Mouse (Mus musculus) ES-E14 (cell line): Measurements from ENCODE around the gene 1700001P01Rik. TPM values are rescaled to one million over a fixed set of nuclear protein-coding genes. Genes with fewer than 3 reads are reported as not detected.

ENCODE experiments used
- DNase-seq: peaks from one replicate; pipeline ENCODE4 v3.0.0-alpha.2; 2013; ENCODE audit warnings: low read depth, low spot score
- H3K27ac ChIP-seq: 2 replicates; pipeline ENCODE4 v1.5.1; 2012; ENCODE audit warnings: low read depth, mild to moderate bottlenecking, low read length, moderate library complexity, mixed read lengths; ENCODE audit not compliant: poor library complexity, insufficient read depth, severe bottlenecking
- H3K36me3 ChIP-seq: 2 replicates; pipeline ENCODE4 v1.6.1; 2012; ENCODE audit warnings: mild to moderate bottlenecking, low read length, moderate library complexity, mixed read lengths; ENCODE audit not compliant: control insufficient read depth, poor library complexity, insufficient read depth, severe bottlenecking
- H3K4me1 ChIP-seq, 2 experiments: fragments of 150-350 bp in 1 of 2; sonication (generic) in 1 of 2; 2 replicates each; pipeline ENCODE4 v1.6.1; 2012; ENCODE audit warnings: low read length in 2 of 2, mild to moderate bottlenecking in 1 of 2, mixed read lengths in 1 of 2; ENCODE audit not compliant: control insufficient read depth in 2 of 2, insufficient read depth in 2 of 2, poor library complexity in 1 of 2
- H3K4me3 ChIP-seq, 2 experiments: fragments of 150-350 bp in 1 of 2; sonication (generic) in 1 of 2; 2 replicates each; pipeline ENCODE4 v1.5.1; 2012; ENCODE audit warnings: low read length in 2 of 2, low read depth in 1 of 2, mild to moderate bottlenecking in 1 of 2, mixed read lengths in 1 of 2; ENCODE audit not compliant: insufficient read depth in 1 of 2, poor library complexity in 1 of 2, severe bottlenecking in 1 of 2
- H3K9ac ChIP-seq: 2 replicates; pipeline ENCODE4 v1.6.1; 2012; ENCODE audit warnings: low read depth, mild to moderate bottlenecking, low read length, mixed read lengths; ENCODE audit not compliant: poor library complexity, insufficient read depth, severe bottlenecking
- H3K9me3 ChIP-seq: fragments of 150-350 bp; sonication (generic); 2 replicates; pipeline ENCODE4 v1.6.1; 2012; ENCODE audit warnings: low read depth, mild to moderate bottlenecking, low read length; ENCODE audit not compliant: control insufficient read depth, insufficient read depth
- CHD2 ChIP-seq: IDR thresholded peaks from 2 replicates; pipeline ENCODE4 v1.6.1; 2014; ENCODE audit warnings: mild to moderate bottlenecking, low read depth, low read length, inconsistent platforms
- HCFC1 ChIP-seq: IDR thresholded peaks from 2 replicates; pipeline ENCODE4 v1.6.1; 2012; ENCODE audit warnings: low read length, inconsistent platforms, borderline replicate concordance; ENCODE audit not compliant: insufficient read depth
- MAFK ChIP-seq: IDR thresholded peaks from 2 replicates; pipeline ENCODE4 v1.6.1; 2014; ENCODE audit warnings: mild to moderate bottlenecking, low read depth, low read length, inconsistent platforms; ENCODE audit not compliant: insufficient read depth
- ZC3H11A ChIP-seq: IDR thresholded peaks from 2 replicates; pipeline ENCODE4 v1.6.1; 2012; ENCODE audit warnings: low read depth, mild to moderate bottlenecking, inconsistent platforms, low read length, borderline replicate concordance
- ZNF384 ChIP-seq: IDR thresholded peaks from 2 replicates; pipeline ENCODE4 v1.6.1; 2012; ENCODE audit warnings: low read depth, low read length, inconsistent platforms
- in situ Hi-C, 2 experiments: fragments of 600-800 bp; cut with MboI; formaldehyde crosslinking; loops; one replicate each; pipeline ENCODE4 v1.15.1; 2025; ENCODE audit warnings: low sequenced_read_pairs in 2 of 2, inconsistent platforms in 1 of 2; ENCODE audit not compliant: unreplicated experiment in 2 of 2
- total RNA-seq: library from RNA; depleted of rRNA; stranded (reverse); fragments of 300-350 nt; gene quantifications from 2 replicates; pipeline ENCODE4 v1.2.3, GENCODE M21; 2012; rRNA removed

1700001P01Rik gene
- total RNA-seq: 2.3 TPM in 2 replicates

GRCm38 (mm10) chr11:97775808-97776496 is at the start of gene 1700001P01Rik:
Gene 1700001P01Rik, minus strand, starts transcription at chr11:97775918.
- H3K27ac ChIP-seq: peak within 1 kb of the TSS; percentile 66
- no peak for DNase-seq
- TF ChIP-seq ZNF384 (no peak), ZC3H11A (no peak), CHD2 (no peak), HCFC1 (no peak), MAFK (no peak)

GRCm38 (mm10) chr11:97825295-97825694 is 49.6 kb upstream of the 1700001P01Rik start:
- Histone ChIP-seq H3K27ac (no peak overlapping the region), H3K36me3 (peaks cover 51% of the 10 kb centered on the region), H3K9me3 (no peaks in the 10 kb centered on the region), H3K4me3 (no peak overlapping the region), H3K4me1 (peaks cover 6 to 33% of the 10 kb centered on the region in 2 experiments; a peak in 3 of 4 replicates), H3K9ac (no peak overlapping the region)
- no peak for DNase-seq
- TF ChIP-seq ZNF384 (no peak), HCFC1 (no peak), ZC3H11A (no peak), MAFK (no peak), CHD2 (no peak)
- in situ Hi-C loops: no loop called here

More at GRCm38 (mm10) chr11:97775808-97776496, at the start of gene 1700001P01Rik:
- H3K4me3 ChIP-seq: peak within 1 kb of the TSS in 1 of 2 experiments; percentile 30; a peak in 3 of 4 replicates
- H3K9ac ChIP-seq: peak within 1 kb of the TSS; percentile 41; the same call in 1 of the 2 replicates
- in situ Hi-C loops: no loop called here
- H3K4me1 ChIP-seq: peaks cover 0 to 3% of the 10 kb centered on the region in 2 experiments; a peak in 1 of 4 replicates
- peaks cover 38% of the 10 kb centered on the region for H3K36me3 ChIP-seq
- H3K9me3 ChIP-seq: no peaks in the 10 kb centered on the region

DNA sequence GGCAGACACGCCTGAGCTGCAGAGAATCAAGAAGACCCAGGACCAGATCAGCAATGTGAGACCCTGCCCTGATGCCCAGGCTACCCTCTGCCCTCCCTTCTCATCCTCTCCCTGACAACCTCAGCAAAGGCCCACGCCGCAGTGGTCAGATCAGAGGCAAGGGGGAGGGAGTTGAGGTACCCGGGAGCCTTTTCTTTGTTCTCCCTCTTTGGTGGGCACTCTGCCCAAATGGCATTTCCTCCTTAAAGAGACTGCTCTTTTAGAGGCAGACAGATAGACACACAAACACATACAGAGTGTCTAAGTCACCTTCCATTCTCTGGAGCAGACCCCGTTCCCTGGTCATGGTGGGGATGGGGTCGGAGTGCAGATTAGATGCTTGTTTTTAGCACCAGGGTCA is 49.2 kb upstream of the 1700001P01Rik start:
- Histone ChIP-seq H3K9me3 (no peaks in the 10 kb centered on the region), H3K4me3 (no peak overlapping the region), H3K9ac (no peak overlapping the region), H3K27ac (no peak overlapping the region), H3K36me3 (peaks cover 50% of the 10 kb centered on the region), H3K4me1 (peaks cover 6 to 30% of the 10 kb centered on the region in 2 experiments; a peak in 3 of 4 replicates)
- TF ChIP-seq HCFC1 (no peak), CHD2 (no peak), ZNF384 (no peak), MAFK (no peak), ZC3H11A (no peak)
- DNase-seq: no peak
- in situ Hi-C loops: no loop called here

DNA sequence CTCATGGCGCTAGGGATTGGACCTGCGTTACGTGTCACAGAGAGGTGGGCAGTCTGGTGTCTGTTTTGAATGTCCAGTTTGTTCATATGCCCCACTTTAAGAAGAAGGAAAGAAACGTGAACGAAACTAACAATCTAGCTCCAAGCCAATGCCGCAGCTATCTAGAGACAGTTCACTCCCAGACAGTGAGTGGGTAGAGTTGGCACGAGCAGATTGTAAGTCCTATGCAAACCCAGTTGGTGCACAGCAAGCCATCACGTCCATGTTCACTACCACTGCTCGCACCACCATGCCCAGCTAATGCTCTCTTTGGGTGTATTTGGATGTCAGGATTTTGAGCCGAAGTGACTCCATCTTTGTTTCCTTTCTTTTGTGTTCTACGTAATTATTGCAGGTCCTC is 48.5 kb upstream of the 1700001P01Rik start:
- no peak overlapping the region for H3K27ac ChIP-seq
- no peaks in the 10 kb centered on the region for H3K9me3 ChIP-seq
- no peak overlapping the region for H3K4me3 ChIP-seq
- H3K4me1 ChIP-seq: peaks cover 11 to 28% of the 10 kb centered on the region in 2 experiments
- no peak for TF ChIP-seq CHD2
- no peak for DNase-seq
- in situ Hi-C loops: no loop called here
- peaks cover 51% of the 10 kb centered on the region for H3K36me3 ChIP-seq
- H3K9ac ChIP-seq: no peak overlapping the region
